Mouse (Mus musculus) cortical plate, adult 2 months (tissue): Measurements from ENCODE around the gene Patl1.

ENCODE experiments used
- CTCF ChIP-seq: fragments of 200-500 bp; IDR thresholded peaks from 2 replicates; pipeline ENCODE4 v1.5.1; 2011; ENCODE audit warnings: mild to moderate bottlenecking, control low read depth, low read length; ENCODE audit not compliant: insufficient read depth; ENCODE audit errors: extremely low read depth
- POLR2A ChIP-seq: fragments of 200-500 bp; IDR thresholded peaks from 2 replicates; pipeline ENCODE4 v1.6.1; 2011; ENCODE audit warnings: mild to moderate bottlenecking, low read length, control low read depth; ENCODE audit not compliant: insufficient read depth; ENCODE audit errors: extremely low read depth

- TF ChIP-seq POLR2A (no peak), CTCF (no peak)
Observed at GRCm38 (mm10) chr19:11957846-11958245, 45.6 kb downstream of the Patl1 start.
